Mouse (Mus musculus) ovary, adult 18-20 months (tissue): ENCODE measurements at regions not wholly inside any gene's neighbourhood (a gene's known extent, or its start where the extent isn't known, plus 50 kb on each side); places are given as distances from the start of the nearest gene placed in this dataset.
"Not testable (repeated sequence)": the region's sequence is repeated elsewhere in the genome, so short reads cannot be mapped to it uniquely, and the experiment has no call there.

Experiments
- DNase-seq: peaks from one replicate; pipeline ENCODE4 v3.0.0; 2022; ENCODE audit warnings: low spot score, mixed read lengths

- no peak for DNase-seq
These were observed 1039.7 kb downstream of the Adam6a start for GRCm38 (mm10) chr12:114583371-114583770.

- no peak for DNase-seq
These were observed 1043.5 kb downstream of the Adam6a start for GRCm38 (mm10) chr12:114587227-114587626.

GRCm38 (mm10) chr12:114597672-114598071, 1054.0 kb downstream of the Adam6a start:
- no peak for DNase-seq

GRCm38 (mm10) chr12:114609171-114609570, 1065.5 kb downstream of the Adam6a start:
- DNase-seq = no peak

GRCm38 (mm10) chr12:114612108-114612507, 1068.4 kb downstream of the Adam6a start:
- no peak for DNase-seq

- DNase-seq = no peak
These were observed 1071.5 kb downstream of the Adam6a start for GRCm38 (mm10) chr12:114615179-114615578.

GRCm38 (mm10) chr12:114615712-114616111, 1072.0 kb downstream of the Adam6a start:
- no peak for DNase-seq

GRCm38 (mm10) chr12:114641089-114641488, 1097.4 kb downstream of the Adam6a start:
- no peak for DNase-seq

- DNase-seq = no peak
These were observed 1102.7 kb downstream of the Adam6a start for GRCm38 (mm10) chr12:114646372-114646771.

- not testable (repeated sequence) for DNase-seq
These were observed 1106.9 kb downstream of the Adam6a start for GRCm38 (mm10) chr12:114650432-114651101.

GRCm38 (mm10) chr12:114657134-114657533, 1113.4 kb downstream of the Adam6a start:
- not testable (repeated sequence) for DNase-seq
